Mouse (Mus musculus) forebrain, embryonic 11.5 days (tissue): ENCODE data around the gene Ptges2. TPM values are rescaled to one million over a fixed set of nuclear protein-coding genes. Genes with fewer than 3 reads are reported as not detected.

Experiments
- ATAC-seq: fragments of 200-750 bp; cut with Nextera tagmentation; replicated peaks from 2 replicates; pipeline ENCODE4 v1.8.0; 2017; ENCODE audit warnings: moderate TSS enrichment; ENCODE audit not compliant: low FRiP score
- DNase-seq: peaks from one replicate; pipeline ENCODE4 v3.0.0-alpha.2; 2017; ENCODE audit warnings: low spot score
- H3K27ac ChIP-seq: fragments of 300-500 bp; sonication (generic); 2 replicates; pipeline ENCODE4 v1.5.1; 2014; ENCODE audit warnings: low read depth, low read length
- H3K27me3 ChIP-seq: fragments of 300-500 bp; sonication (generic); 2 replicates; pipeline ENCODE4 v1.6.1; 2014; ENCODE audit warnings: mild to moderate bottlenecking, low read length, mixed read lengths; ENCODE audit not compliant: control insufficient read depth, insufficient read depth
- H3K36me3 ChIP-seq: fragments of 300-500 bp; sonication (generic); 2 replicates; pipeline ENCODE4 v1.6.1; 2014; ENCODE audit warnings: mild to moderate bottlenecking, low read length, moderate library complexity, mixed read lengths; ENCODE audit not compliant: control insufficient read depth, insufficient read depth
- H3K4me1 ChIP-seq: fragments of 300-500 bp; sonication (generic); replicated peaks from 2 replicates; pipeline ENCODE4 v1.6.1; 2014; ENCODE audit warnings: low read length, mixed read lengths; ENCODE audit not compliant: control insufficient read depth, insufficient read depth
- H3K4me2 ChIP-seq: fragments of 300-500 bp; sonication (generic); 2 replicates; pipeline ENCODE4 v1.6.1; 2014; ENCODE audit warnings: low read depth, mild to moderate bottlenecking, low read length, moderate library complexity, mixed read lengths; ENCODE audit not compliant: severe bottlenecking
- H3K4me3 ChIP-seq: fragments of 300-500 bp; sonication (generic); 2 replicates; pipeline ENCODE4 v1.5.1; 2014; ENCODE audit warnings: low read depth, low read length
- H3K9ac ChIP-seq: fragments of 300-500 bp; sonication (generic); 2 replicates; pipeline ENCODE4 v1.6.1; 2014; ENCODE audit warnings: low read length
- H3K9me3 ChIP-seq: fragments of 300-500 bp; sonication (generic); 2 replicates; pipeline ENCODE4 v1.6.1; 2016; ENCODE audit warnings: low read length, mixed read lengths; ENCODE audit not compliant: control insufficient read depth
- WGBS: fragments of 180-500 bp; shearing (Covaris S2); extraction: QIAGEN DNeasy Blood & Tissue Kit; methylation state at CpG from one replicate; pipeline ENCODE4 v1.1.7; 2014; 5-methylcytosine and 5-hydroxymethylcytosine counted together
- polyA plus RNA-seq: library from polyadenylated mRNA; unstranded; fragments of >200 nt; fragmentation: Nextera tagmentation; extraction: Ambion mirVana; gene quantifications from 2 replicates; pipeline ENCODE4 v1.2.1, GENCODE M21; 2014

Ptges2 gene
- polyA plus RNA-seq, 1 experiment from 2014 or later: 28.0 TPM

GRCm38 (mm10) chr2:32396695-32397094 is 999 bp downstream of the Ptges2 start:
- Histone ChIP-seq H3K27me3 (no peaks in the 10 kb centered on the region), H3K4me3 (peak overlapping the region; percentile 80), H3K27ac (no peak overlapping the region), H3K9ac (peak overlapping the region; percentile 76), H3K36me3 (no peaks in the 10 kb centered on the region; the same call in 1 of the 2 replicates), H3K9me3 (no peaks in the 10 kb centered on the region), H3K4me1 (peaks cover 3% of the 10 kb centered on the region; the same call in 1 of the 2 replicates), H3K4me2 (peak overlapping the region; percentile 83)
- no peak for DNase-seq
- under 1% methylated on average over 15 of the region's 15 CpGs for WGBS
- no peak for ATAC-seq

GRCm38 (mm10) chr2:32404663-32405062 is 9.0 kb downstream of the Ptges2 start:
- Histone ChIP-seq H3K4me2 (no peak overlapping the region), H3K27ac (no peak overlapping the region), H3K4me1 (no peaks in the 10 kb centered on the region), H3K27me3 (no peaks in the 10 kb centered on the region), H3K9me3 (no peaks in the 10 kb centered on the region), H3K4me3 (no peak overlapping the region), H3K36me3 (no peaks in the 10 kb centered on the region; the same call in 1 of the 2 replicates), H3K9ac (no peak overlapping the region)
- DNase-seq: peak; percentile 96
- peak; percentile 24; the same call in 1 of the 2 replicates for ATAC-seq
- WGBS: 26% methylated on average over 2 of the region's 2 CpGs

GRCm38 (mm10) chr2:32407144-32407824 is 11.6 kb downstream of the Ptges2 start:
- H3K36me3 ChIP-seq: no peaks in the 10 kb centered on the region; the same call in 1 of the 2 replicates
- H3K27ac ChIP-seq: no peak overlapping the region
- H3K27me3 ChIP-seq: no peaks in the 10 kb centered on the region
- no peaks in the 10 kb centered on the region for H3K9me3 ChIP-seq
- 83% methylated on average over 7 of the region's 7 CpGs for WGBS
- no peak overlapping the region for H3K9ac ChIP-seq
- H3K4me3 ChIP-seq: no peak overlapping the region
- DNase-seq: no peak
- no peaks in the 10 kb centered on the region for H3K4me1 ChIP-seq
- ATAC-seq: no peak
- H3K4me2 ChIP-seq: no peak overlapping the region

GRCm38 (mm10) chr2:32408429-32409424 is 13.0 kb downstream of the Ptges2 start:
- Histone ChIP-seq H3K4me2 (no peak overlapping the region), H3K4me1 (no peaks in the 10 kb centered on the region), H3K27me3 (no peaks in the 10 kb centered on the region), H3K4me3 (no peak overlapping the region), H3K36me3 (no peaks in the 10 kb centered on the region; the same call in 1 of the 2 replicates), H3K27ac (no peak overlapping the region), H3K9ac (no peak overlapping the region), H3K9me3 (no peaks in the 10 kb centered on the region)
- no peak for DNase-seq
- 70% methylated on average over 25 of the region's 25 CpGs for WGBS
- no peak for ATAC-seq

GRCm38 (mm10) chr2:32411407-32411806 is 15.7 kb downstream of the Ptges2 start:
- no peaks in the 10 kb centered on the region; the same call in 1 of the 2 replicates for H3K36me3 ChIP-seq
- H3K9ac ChIP-seq: no peak overlapping the region
- H3K9me3 ChIP-seq: no peaks in the 10 kb centered on the region
- DNase-seq: no peak
- WGBS: 91% methylated on average over 7 of the region's 7 CpGs
- ATAC-seq: no peak
- H3K4me2 ChIP-seq: no peak overlapping the region
- H3K4me3 ChIP-seq: no peak overlapping the region
- H3K4me1 ChIP-seq: no peaks in the 10 kb centered on the region
- no peaks in the 10 kb centered on the region for H3K27me3 ChIP-seq
- H3K27ac ChIP-seq: no peak overlapping the region

- H3K4me2 ChIP-seq: no peak overlapping the region
- DNase-seq (no peak), ATAC-seq (no peak)
- 98% methylated on average over 6 of the region's 6 CpGs for WGBS
- no peak overlapping the region for H3K27ac ChIP-seq
- H3K9me3 ChIP-seq: no peaks in the 10 kb centered on the region
- H3K27me3 ChIP-seq: no peaks in the 10 kb centered on the region
- H3K4me3 ChIP-seq: no peak overlapping the region
- no peak overlapping the region for H3K9ac ChIP-seq
- H3K36me3 ChIP-seq: peaks cover 4% of the 10 kb centered on the region
- no peaks in the 10 kb centered on the region for H3K4me1 ChIP-seq
These were observed 17.2 kb downstream of the Ptges2 start for GRCm38 (mm10) chr2:32412742-32413531.

- ATAC-seq: no peak
- peaks cover 4% of the 10 kb centered on the region for H3K36me3 ChIP-seq
- no peak overlapping the region for H3K4me2 ChIP-seq
- no peaks in the 10 kb centered on the region for H3K27me3 ChIP-seq
- WGBS: 73% methylated on average over 5 of the region's 5 CpGs
- no peaks in the 10 kb centered on the region for H3K4me1 ChIP-seq
- no peak overlapping the region for H3K27ac ChIP-seq
- no peaks in the 10 kb centered on the region for H3K9me3 ChIP-seq
- no peak overlapping the region for H3K4me3 ChIP-seq
- no peak for DNase-seq
- H3K9ac ChIP-seq: no peak overlapping the region
These were observed 18.2 kb downstream of the Ptges2 start for GRCm38 (mm10) chr2:32413936-32414335.

GRCm38 (mm10) chr2:32415801-32416200 is 20.1 kb downstream of the Ptges2 start:
- H3K36me3 ChIP-seq: peaks cover 4% of the 10 kb centered on the region
- no peak for ATAC-seq

More at GRCm38 (mm10) chr2:32415801-32416200, 20.1 kb downstream of the Ptges2 start:
- no peak overlapping the region for H3K4me2 ChIP-seq
- no peaks in the 10 kb centered on the region for H3K9me3 ChIP-seq
- no peak for DNase-seq
- H3K27me3 ChIP-seq: no peaks in the 10 kb centered on the region
- no peak overlapping the region for H3K9ac ChIP-seq
- H3K4me3 ChIP-seq: no peak overlapping the region
- H3K4me1 ChIP-seq: no peaks in the 10 kb centered on the region
- H3K27ac ChIP-seq: no peak overlapping the region
- WGBS: 94% methylated on average over 12 of the region's 12 CpGs
